Mouse (Mus musculus): Measurements from ENCODE around the gene Nckap1. TPM values are rescaled to one million over a fixed set of nuclear protein-coding genes. Genes with fewer than 3 reads are reported as not detected.

Gene Nckap1
- 55.1 and 60.6 TPM in 2 replicates for polyA plus RNA-seq (2016; fragmentation: Nextera tagmentation; extraction: Ambion mirVana)

DNA sequence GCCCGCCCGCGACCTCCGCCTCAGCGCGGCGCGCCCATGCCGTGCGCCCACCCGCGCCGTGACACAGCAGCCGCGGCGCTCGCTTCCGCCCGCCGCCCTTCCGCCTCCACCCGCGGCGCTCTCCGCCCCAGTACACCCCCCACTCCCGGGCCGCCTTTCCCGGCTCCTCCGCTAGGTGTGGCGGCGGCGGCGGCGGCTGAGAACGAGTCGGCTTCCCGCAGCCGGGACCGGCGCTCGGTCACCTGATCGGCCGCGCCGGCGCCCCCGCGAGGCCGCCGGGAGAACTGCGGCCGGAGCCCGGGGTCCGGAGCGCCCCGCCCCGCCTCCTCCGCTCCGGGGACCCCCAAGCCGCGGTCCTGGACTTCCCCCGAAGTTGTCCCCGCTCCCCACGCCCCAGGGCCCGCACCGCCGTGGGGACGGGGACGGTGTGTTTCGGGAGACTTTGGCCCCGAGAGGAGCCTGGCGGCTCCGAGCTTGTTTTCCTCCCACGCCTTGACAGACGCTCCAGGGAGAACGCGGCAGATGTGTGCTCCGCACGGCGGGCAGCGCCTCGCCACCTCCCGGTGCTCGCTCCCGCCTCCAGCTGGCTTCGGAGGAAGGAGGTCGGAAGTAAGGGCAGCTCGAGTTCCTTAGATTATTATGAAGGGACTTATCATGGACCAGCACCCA is at the start of gene Nckap1:
Gene Nckap1, minus strand, starts transcription at position 338 of the 669 bp plus-strand sequence.
- Histone ChIP-seq H3K4me1 (peaks cover 27% of the 10 kb centered on the region), H3K27ac (peak within 1 kb of the TSS; percentile 97), H3K9me3 (no peaks in the 10 kb centered on the region), H3K27me3 (ENCODE audit: poor library complexity, severe bottlenecking) (no peaks in the 10 kb centered on the region), H3K36me3 (replicated peaks) (peaks cover under 1% of the 10 kb centered on the region; the same call in 1 of the 2 replicates), H3K4me3 (peak within 1 kb of the TSS; percentile 75)
- DNase-seq (ENCODE audit: extremely low spot score, low spot score), result peak; percentile 84
- under 1% methylated on average over 78 of the region's 88 CpGs for WGBS

DNA sequence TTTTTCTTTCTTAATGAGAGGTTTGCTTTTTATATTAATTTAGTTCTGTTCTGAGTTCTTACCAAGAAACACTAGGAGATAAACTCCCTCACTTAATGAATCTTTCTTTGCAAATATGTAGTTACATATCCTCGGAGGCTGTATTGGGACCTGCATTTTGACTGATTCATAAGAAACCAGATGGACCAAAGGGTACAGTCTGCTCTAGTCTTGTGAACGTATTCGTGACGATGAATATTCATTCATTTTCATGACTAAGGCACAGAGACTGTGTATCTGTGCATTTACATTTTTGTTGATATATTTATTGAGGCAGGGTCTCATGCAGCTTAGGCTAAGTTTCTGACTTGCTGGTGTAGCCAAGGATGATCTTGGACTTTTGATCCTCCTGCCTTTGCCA is 43.3 kb upstream of the Nckap1 start:
- no peak for DNase-seq (ENCODE audit: extremely low spot score, low spot score)
- Histone ChIP-seq H3K4me1 (no peaks in the 10 kb centered on the region), H3K9me3 (no peaks in the 10 kb centered on the region), H3K27me3 (ENCODE audit: poor library complexity, severe bottlenecking) (no peaks in the 10 kb centered on the region), H3K4me3 (no peak overlapping the region), H3K27ac (no peak overlapping the region), H3K36me3 (replicated peaks) (peaks cover 26% of the 10 kb centered on the region)
- WGBS, result 96% methylated on average over 4 of the region's 4 CpGs

DNA sequence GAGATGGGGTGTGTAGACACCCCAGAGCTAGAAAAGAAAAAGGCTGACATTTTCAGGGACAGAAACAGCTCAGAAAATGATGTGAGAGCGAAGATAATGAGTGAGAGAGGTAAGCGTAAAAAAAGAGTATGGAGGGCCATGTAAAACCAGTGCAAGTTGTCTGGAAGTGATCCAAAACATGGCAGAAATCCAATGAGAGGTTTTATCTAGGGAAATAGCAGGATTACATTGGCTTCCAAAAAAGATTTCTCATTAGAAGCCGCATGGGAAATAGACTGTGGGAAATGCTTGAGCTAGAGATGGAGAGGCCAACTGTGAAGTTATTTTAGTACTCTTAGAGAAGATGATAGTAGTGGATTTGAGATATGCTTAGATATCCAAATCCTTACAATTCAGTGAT is 40.7 kb upstream of the Nckap1 start:
- WGBS, result 96% methylated on average over 3 of the region's 3 CpGs
- Histone ChIP-seq H3K36me3 (replicated peaks) (peaks cover 20% of the 10 kb centered on the region), H3K9me3 (no peaks in the 10 kb centered on the region), H3K27ac (no peak overlapping the region), H3K27me3 (ENCODE audit: poor library complexity, severe bottlenecking) (no peaks in the 10 kb centered on the region), H3K4me3 (no peak overlapping the region), H3K4me1 (peaks cover 12% of the 10 kb centered on the region)
- no peak for DNase-seq (ENCODE audit: extremely low spot score, low spot score)

DNA sequence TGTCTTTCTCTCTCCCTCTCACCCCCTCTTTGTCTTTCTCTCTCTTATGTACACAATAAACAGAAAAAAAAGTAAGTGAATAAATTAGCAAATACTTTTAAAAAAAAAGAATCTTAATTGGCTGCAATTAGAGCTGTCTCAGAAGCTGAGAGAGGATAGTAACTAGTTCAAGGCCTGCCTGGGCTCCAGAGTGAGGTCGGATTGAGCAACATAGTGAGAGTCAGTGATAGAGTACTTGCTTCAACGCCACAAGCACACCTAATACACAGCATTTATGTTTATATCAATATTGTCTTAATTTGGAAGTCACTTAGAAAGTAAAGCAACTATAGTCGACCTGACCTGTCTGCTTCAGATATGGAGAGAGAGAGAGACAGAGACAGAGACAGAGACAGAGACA is 37.8 kb upstream of the Nckap1 start:
- Histone ChIP-seq H3K36me3 (replicated peaks) (no peaks in the 10 kb centered on the region; the same call in 1 of the 2 replicates), H3K4me3 (no peak overlapping the region), H3K27me3 (ENCODE audit: poor library complexity, severe bottlenecking) (no peaks in the 10 kb centered on the region), H3K27ac (no peak overlapping the region), H3K9me3 (no peaks in the 10 kb centered on the region), H3K4me1 (peaks cover 17% of the 10 kb centered on the region)
- 84% methylated on average over 3 of the region's 3 CpGs for WGBS
- DNase-seq (ENCODE audit: extremely low spot score, low spot score), result no peak

DNA sequence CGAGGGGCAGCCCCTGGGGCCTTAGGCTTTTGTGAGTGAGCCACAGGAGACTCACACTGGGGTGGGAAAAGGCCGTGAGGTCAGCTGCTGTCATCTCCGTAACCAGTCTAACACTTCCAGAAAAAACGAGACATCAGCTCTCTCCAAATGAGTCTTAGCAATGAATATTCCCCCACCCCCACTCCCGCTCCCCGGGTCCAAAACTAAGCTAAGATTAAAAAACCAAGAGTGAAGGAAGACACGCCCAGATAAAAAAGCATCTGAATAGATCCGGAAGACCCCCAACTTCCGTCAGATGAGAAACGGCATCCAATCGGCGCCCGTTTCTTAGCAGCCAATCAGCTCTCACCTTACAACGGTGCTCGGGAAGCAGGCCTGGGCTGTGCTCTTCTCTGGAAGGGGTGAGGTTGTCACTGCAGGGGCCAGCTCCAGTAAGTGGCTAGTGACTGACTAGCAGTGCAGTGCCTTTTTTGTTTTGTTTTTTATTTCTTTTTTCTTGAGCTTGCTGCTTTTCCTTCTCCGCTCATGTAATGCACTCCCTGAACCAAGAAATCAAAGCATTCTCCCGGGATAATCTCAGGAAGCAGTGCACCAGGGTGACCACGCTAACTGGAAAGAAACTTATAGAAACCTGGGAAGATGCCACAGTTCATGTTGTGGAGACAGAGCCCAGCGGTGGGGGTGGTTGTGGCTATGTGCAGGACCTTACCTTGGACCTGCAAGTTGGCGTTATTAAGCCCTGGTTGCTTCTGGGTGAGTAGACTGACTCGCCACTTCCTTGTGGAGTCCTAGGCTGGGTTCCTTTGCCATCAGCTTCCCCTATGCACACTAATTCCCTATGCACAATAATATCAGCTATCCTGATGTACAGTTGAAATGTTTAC is 35.9 kb upstream of the Nckap1 start, which contains the start of the genes Dusp19 and Nup35:
Gene Dusp19, plus strand, starts transcription at position 192 of the 884 bp plus-strand sequence.
Gene Nup35, plus strand, starts transcription at position 383 of the 884 bp plus-strand sequence.
- no peaks in the 10 kb centered on the region for H3K9me3 ChIP-seq
- H3K36me3 ChIP-seq (replicated peaks), result no peaks in the 10 kb centered on the region
- WGBS, result 3% methylated on average over 21 of the region's 21 CpGs
- DNase-seq (ENCODE audit: extremely low spot score, low spot score), result peak; percentile 88
- H3K4me3 ChIP-seq, result peak within 1 kb of the TSS; percentile 61
- no peaks in the 10 kb centered on the region for H3K27me3 ChIP-seq (ENCODE audit: poor library complexity, severe bottlenecking)
- peaks cover 17% of the 10 kb centered on the region for H3K4me1 ChIP-seq
- H3K27ac ChIP-seq, result peak within 1 kb of the TSS; percentile 88

DNA sequence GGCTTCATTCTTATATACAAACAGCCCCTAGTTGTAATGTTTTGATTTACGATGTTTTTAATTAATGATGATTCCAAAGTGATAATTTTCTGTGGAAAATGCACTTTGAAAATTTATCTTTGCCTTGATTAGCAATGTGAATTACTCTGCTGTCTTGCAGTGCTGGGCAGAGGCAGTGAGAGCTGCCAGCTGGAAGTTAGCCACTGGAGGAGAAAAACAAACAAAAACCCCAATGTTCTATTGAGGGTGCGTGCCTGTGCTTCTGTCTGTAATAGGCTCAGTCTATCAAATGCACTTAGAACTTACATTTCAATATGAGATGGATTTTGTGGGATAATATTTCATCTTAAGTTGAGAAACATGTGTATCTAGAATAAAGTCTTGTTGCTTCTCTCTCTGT is 31.6 kb upstream of the Nckap1 start:
- no peak overlapping the region for H3K4me3 ChIP-seq
- 81% methylated on average over 2 of the region's 2 CpGs for WGBS
- H3K27ac ChIP-seq, result no peak overlapping the region
- H3K9me3 ChIP-seq, result no peaks in the 10 kb centered on the region
- H3K27me3 ChIP-seq (ENCODE audit: poor library complexity, severe bottlenecking), result no peaks in the 10 kb centered on the region
- H3K4me1 ChIP-seq, result peaks cover 10% of the 10 kb centered on the region
- no peaks in the 10 kb centered on the region for H3K36me3 ChIP-seq (replicated peaks)
- DNase-seq (ENCODE audit: extremely low spot score, low spot score), result no peak

DNA sequence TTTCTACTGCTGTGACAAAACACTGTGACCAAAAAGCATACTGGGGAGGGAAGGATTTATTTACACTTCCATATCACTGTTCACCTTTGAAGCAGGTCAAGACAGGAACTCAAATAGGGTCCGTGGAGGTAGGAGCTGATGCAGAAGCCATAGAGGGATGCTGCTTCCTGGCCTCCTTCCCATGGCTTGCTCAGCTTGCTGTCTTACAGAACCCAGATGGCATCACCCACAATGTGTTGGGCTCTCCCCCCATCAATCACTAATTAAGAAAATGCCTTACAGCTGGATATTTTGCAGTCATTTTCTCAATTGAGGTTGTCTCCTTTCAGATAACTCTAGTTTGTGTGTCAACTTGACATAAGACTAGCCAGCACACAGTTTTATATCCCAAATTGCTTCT is 31.1 kb upstream of the Nckap1 start:
- no peak for DNase-seq (ENCODE audit: extremely low spot score, low spot score)
- no peak overlapping the region for H3K4me3 ChIP-seq
- H3K27ac ChIP-seq, result no peak overlapping the region
- no peaks in the 10 kb centered on the region for H3K9me3 ChIP-seq
- H3K36me3 ChIP-seq (replicated peaks), result no peaks in the 10 kb centered on the region
- 80% methylated on average over 1 of the region's 1 CpGs for WGBS
- H3K4me1 ChIP-seq, result peaks cover 5% of the 10 kb centered on the region
- no peaks in the 10 kb centered on the region for H3K27me3 ChIP-seq (ENCODE audit: poor library complexity, severe bottlenecking)

DNA sequence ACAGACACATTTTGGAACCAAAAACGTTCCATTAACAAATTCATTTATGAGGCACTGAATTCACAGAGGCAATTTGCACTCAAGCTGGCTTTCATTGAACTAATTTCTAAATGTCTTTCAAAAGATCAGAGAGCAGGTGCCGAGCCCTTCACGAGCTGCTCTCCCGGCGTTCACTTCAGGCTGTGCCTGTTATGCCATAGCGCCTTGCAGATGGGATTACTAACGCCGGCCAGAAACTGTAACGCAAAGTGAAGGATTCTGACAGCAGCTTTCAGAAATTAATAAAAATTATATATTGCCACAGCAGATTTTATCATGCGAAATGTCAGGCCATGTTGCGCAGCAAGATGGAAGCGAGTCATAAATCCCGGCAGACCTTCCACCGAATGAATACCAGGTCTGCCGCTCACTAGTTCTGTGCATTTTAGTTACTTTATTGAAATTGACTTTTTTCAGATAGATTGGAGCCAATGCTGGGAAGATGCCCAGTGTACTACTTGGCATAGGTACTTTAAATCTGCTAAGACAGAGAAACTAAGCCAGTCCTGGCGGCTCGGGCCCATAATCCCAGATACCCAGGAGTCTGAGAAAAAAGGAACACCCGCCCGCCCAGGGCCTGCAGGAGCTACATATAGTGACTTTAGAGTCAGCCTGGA is 22.7 kb upstream of the Nckap1 start:
- 93% methylated on average over 19 of the region's 19 CpGs for WGBS
- H3K9me3 ChIP-seq, result no peaks in the 10 kb centered on the region
- no peaks in the 10 kb centered on the region for H3K4me1 ChIP-seq
- H3K27me3 ChIP-seq (ENCODE audit: poor library complexity, severe bottlenecking), result no peaks in the 10 kb centered on the region
- no peaks in the 10 kb centered on the region for H3K36me3 ChIP-seq (replicated peaks)
- no peak overlapping the region for H3K4me3 ChIP-seq
- no peak overlapping the region for H3K27ac ChIP-seq
- no peak for DNase-seq (ENCODE audit: extremely low spot score, low spot score)

DNA sequence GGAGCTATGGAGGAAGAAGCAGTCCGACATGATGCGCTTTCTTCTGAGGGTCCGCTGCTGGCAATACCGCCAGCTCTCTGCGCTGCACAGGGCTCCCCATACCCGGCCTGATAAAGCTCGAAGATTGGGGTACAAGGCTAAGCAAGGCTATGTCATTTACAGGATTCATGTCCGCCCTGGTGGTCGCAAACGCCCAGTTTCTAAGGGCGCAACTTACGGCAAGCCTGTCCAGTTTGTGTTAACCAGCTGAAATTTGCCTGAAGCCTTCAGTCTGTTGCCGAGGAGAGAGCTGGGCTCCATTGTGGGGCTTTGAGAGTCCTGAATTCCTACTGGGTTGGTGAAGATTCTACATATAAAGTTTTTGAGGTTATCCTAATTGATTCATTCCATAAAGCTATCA is 21.6 kb upstream of the Nckap1 start:
- no peak overlapping the region for H3K4me3 ChIP-seq
- no peaks in the 10 kb centered on the region for H3K9me3 ChIP-seq
- H3K4me1 ChIP-seq, result no peaks in the 10 kb centered on the region
- H3K27ac ChIP-seq, result no peak overlapping the region
- H3K27me3 ChIP-seq (ENCODE audit: poor library complexity, severe bottlenecking), result no peaks in the 10 kb centered on the region
- no peaks in the 10 kb centered on the region for H3K36me3 ChIP-seq (replicated peaks)
- DNase-seq (ENCODE audit: extremely low spot score, low spot score), result no peak
- WGBS, result 95% methylated on average over 13 of the region's 13 CpGs

DNA sequence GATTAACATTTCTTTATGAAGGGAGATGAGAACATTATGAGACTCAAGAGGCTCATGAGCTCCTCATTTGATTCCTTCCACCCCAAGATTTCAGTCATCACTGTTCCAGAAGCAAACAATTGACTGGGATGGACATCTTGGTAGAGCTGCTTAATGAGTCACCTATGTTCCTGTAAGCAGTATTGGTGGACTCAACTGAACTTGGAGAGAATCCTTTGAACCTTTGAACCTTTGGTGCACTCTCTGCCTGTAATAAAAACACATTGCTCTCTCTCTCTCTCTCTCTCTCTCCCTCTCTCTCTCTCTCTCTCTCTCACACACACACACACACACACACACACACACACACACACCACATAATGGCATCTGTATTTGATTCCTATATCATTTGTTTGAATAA is 19.4 kb upstream of the Nckap1 start:
- Histone ChIP-seq H3K4me3 (no peak overlapping the region), H3K9me3 (no peaks in the 10 kb centered on the region), H3K27me3 (ENCODE audit: poor library complexity, severe bottlenecking) (no peaks in the 10 kb centered on the region), H3K4me1 (no peaks in the 10 kb centered on the region), H3K36me3 (replicated peaks) (no peaks in the 10 kb centered on the region), H3K27ac (no peak overlapping the region)
- no peak for DNase-seq (ENCODE audit: extremely low spot score, low spot score)

DNA sequence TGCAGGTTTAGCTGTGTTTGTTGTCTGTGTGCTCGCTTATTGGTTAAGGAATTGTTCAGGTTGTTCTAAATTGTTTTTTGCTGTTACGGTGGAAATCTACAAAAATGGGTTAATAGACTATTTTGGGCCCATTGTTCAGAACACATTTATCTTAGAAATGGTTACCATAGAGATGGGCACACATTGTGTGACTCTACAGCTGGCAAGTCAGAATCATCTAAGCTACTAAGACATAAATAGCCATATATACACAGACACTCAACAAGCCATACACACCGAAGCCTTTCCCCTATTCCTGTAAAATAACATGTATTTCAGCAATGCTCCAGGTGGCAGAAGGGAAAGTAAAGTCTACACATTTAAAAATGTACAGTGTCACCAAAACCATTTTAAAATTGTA is 18.7 kb upstream of the Nckap1 start:
- Histone ChIP-seq H3K9me3 (no peaks in the 10 kb centered on the region), H3K4me3 (no peak overlapping the region), H3K36me3 (replicated peaks) (no peaks in the 10 kb centered on the region), H3K27ac (no peak overlapping the region), H3K27me3 (ENCODE audit: poor library complexity, severe bottlenecking) (no peaks in the 10 kb centered on the region), H3K4me1 (no peaks in the 10 kb centered on the region)
- WGBS, result 93% methylated on average over 3 of the region's 3 CpGs
- DNase-seq (ENCODE audit: extremely low spot score, low spot score), result no peak

DNA sequence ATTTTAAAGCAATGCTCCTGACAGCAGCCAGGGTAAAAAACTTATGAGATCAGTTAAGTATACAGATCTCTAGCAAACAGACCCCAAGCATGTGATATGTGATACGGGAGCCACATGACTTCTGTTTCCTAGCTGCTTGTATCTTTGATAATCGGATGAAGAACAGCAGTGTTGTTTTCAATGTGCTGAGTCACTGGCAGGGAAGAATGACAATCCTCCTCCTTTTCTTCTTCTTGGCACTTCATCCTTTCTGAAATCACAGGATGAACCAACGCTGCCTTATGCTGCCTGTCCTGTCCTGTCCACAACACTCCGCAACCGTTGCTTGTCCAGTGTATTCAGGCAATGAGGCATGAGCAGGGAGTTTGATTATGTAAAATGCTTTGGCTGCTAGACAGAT is 15.8 kb upstream of the Nckap1 start:
- Histone ChIP-seq H3K27ac (no peak overlapping the region), H3K27me3 (ENCODE audit: poor library complexity, severe bottlenecking) (no peaks in the 10 kb centered on the region), H3K9me3 (no peaks in the 10 kb centered on the region), H3K36me3 (replicated peaks) (no peaks in the 10 kb centered on the region), H3K4me1 (peaks cover 3% of the 10 kb centered on the region; the same call in 1 of the 2 replicates), H3K4me3 (no peak overlapping the region)
- whole genome bisulfite sequencing, result 84% methylated on average over 5 of the region's 5 CpGs
- DNase-seq (ENCODE audit: extremely low spot score, low spot score), result no peak
